ENCODE assay signal across 10 mouse cellular contexts in the genomic region with DNA sequence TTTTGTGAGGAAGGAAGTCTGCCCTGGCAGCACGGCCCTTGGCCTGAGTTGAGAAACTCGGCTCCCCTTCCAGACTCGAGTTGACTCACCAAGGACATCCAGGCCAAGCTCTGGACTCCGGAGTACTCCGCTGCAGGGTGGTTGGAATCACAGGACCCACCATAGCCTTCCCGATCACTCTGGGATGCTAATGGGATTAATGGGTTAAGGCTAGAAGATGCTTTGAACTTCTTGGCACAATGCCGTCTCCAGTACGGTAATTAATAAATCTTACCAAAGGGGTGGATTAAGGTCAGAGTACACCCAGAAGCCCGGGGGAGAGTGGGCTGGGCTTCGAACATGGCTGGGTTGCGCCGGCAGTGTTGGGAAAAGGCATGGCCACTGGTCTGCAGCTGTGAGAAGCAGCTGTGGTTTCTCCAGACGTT.
DNase-seq lines count a peak whose midpoint lies in the region; ATAC-seq and TF ChIP-seq lines count a peak whose summit lies in the region.
"Had no signal": no experiment of that assay in that cellular context is flagged by ENCODE, and none has a peak within 500 bp of the region (broad histone marks: within the 10 kb centered on the region; RNA-seq: fewer than 3 reads in every experiment).

No protein-coding gene starts in this region.

- H3K4me3 ChIP-seq in kidney, embryonic 14.5 days (ENCODE audit: low read length), result no peak overlapping the region
- H3K4me3 ChIP-seq in hindbrain, embryonic 11.5 days (ENCODE audit: low read depth, low read length), result no peak overlapping the region
- no peak overlapping the region for H3K4me3 ChIP-seq in left cerebral cortex, adult 2 months
- H3K4me3 ChIP-seq: midbrain, embryonic 10.5 days had no signal

- WGBS in kidney, embryonic 14.5 days, result 28% methylated on average over 13 of the region's 13 CpGs
- WGBS in hindbrain, embryonic 11.5 days, result 85% methylated on average over 13 of the region's 13 CpGs

- DNase-seq in adrenal gland, adult 8-10 months, result peak; percentile 86
- peak; percentile 26 for DNase-seq in gastrocnemius, postnatal 10 days
- peak; percentile 46 for DNase-seq in ovary, postnatal 36 days (ENCODE audit: low spot score)
- no peak for DNase-seq in hindbrain, embryonic 11.5 days (ENCODE audit: low spot score)
- DNase-seq in left cerebral cortex, adult 2 months (ENCODE audit: extremely low spot score in 1 of 2, low spot score in 2 of 2), result no peak
- DNase-seq: thymus, postnatal 25 days had no signal

- ATAC-seq in kidney, embryonic 14.5 days (ENCODE audit: low FRiP score, low TSS enrichment), result peak; percentile 74
- no peak for ATAC-seq in hindbrain, embryonic 11.5 days (ENCODE audit: low FRiP score)
- no peak for ATAC-seq in inflammation-experienced regulatory T-cells, adult 6 months

- H3K4me1 ChIP-seq in kidney, embryonic 14.5 days (ENCODE audit: control insufficient read depth, insufficient read depth, low read length), result peaks cover 14% of the 10 kb centered on the region
- H3K4me1 ChIP-seq in hindbrain, embryonic 11.5 days (replicated peaks; ENCODE audit: control insufficient read depth, insufficient read depth, low read length), result no peaks in the 10 kb centered on the region

- no peaks in the 10 kb centered on the region for H3K36me3 ChIP-seq in kidney, embryonic 14.5 days (ENCODE audit: control insufficient read depth, insufficient read depth, low read length)
- no peaks in the 10 kb centered on the region for H3K36me3 ChIP-seq in hindbrain, embryonic 11.5 days (ENCODE audit: control insufficient read depth, insufficient read depth, low read length)
- H3K36me3 ChIP-seq: G1E; midbrain, embryonic 10.5 days had no signal

- TF ChIP-seq CTCF in left cerebral cortex, adult 2 months (IDR thresholded peaks at IDR 0.05), result no peak

- no peak overlapping the region for H3K9ac ChIP-seq in kidney, embryonic 14.5 days (ENCODE audit: low read depth, low read length)
- H3K9ac ChIP-seq in hindbrain, embryonic 11.5 days (ENCODE audit: low read depth, low read length), result no peak overlapping the region

- peak overlapping the region; percentile 51; the same call in 1 of the 2 replicates for H3K27ac ChIP-seq in kidney, embryonic 14.5 days (ENCODE audit: low read depth, low read length)
- no peak overlapping the region for H3K27ac ChIP-seq in hindbrain, embryonic 11.5 days (ENCODE audit: low read depth, low read length)
- H3K27ac ChIP-seq in left cerebral cortex, adult 2 months, result no peak overlapping the region
- H3K27ac ChIP-seq: midbrain, embryonic 10.5 days had no signal

- intact Hi-C loops in left cerebral cortex, adult 2 months (cut with DNase I), result no loop called here

- H3K4me2 ChIP-seq in kidney, embryonic 14.5 days (replicated peaks; ENCODE audit: low read depth, low read length), result no peak overlapping the region
- H3K4me2 ChIP-seq in hindbrain, embryonic 11.5 days (replicated peaks; ENCODE audit: low read depth, low read length), result no peak overlapping the region

- no peaks in the 10 kb centered on the region for H3K9me3 ChIP-seq in kidney, embryonic 14.5 days (ENCODE audit: control insufficient read depth, low read length)
- no peaks in the 10 kb centered on the region for H3K9me3 ChIP-seq in hindbrain, embryonic 11.5 days (ENCODE audit: control insufficient read depth, low read length)
- H3K9me3 ChIP-seq: midbrain, embryonic 10.5 days had no signal

- H3K27me3 ChIP-seq in kidney, embryonic 14.5 days (ENCODE audit: control insufficient read depth, insufficient read depth, low read length), result no peaks in the 10 kb centered on the region
- H3K27me3 ChIP-seq in hindbrain, embryonic 11.5 days (ENCODE audit: control insufficient read depth, insufficient read depth, low read length), result no peaks in the 10 kb centered on the region

Comparison
In these comparisons a context has a peak if more than half of its experiments do, and no peak if none do; other contexts are left out.
1. DNase-seq: peak in adrenal gland, adult 8-10 months (single experiment), gastrocnemius, postnatal 10 days (single experiment) and ovary, postnatal 36 days (single experiment); none in hindbrain, embryonic 11.5 days (single experiment) and left cerebral cortex, adult 2 months (0 of 2).